ENCODE assay signal across 19 mouse cellular contexts in genomic region chr19:6534118-6534415, GRCm38 (mm10). TPM values are rescaled to one million over a fixed set of nuclear protein-coding genes. Genes with fewer than 3 reads are reported as not detected.
DNase-seq lines count a peak whose midpoint lies in the region; ATAC-seq and TF ChIP-seq lines count a peak whose summit lies in the region.
"Had no signal": no experiment of that assay in that cellular context is flagged by ENCODE, and none has a peak within 500 bp of the region (broad histone marks: within the 10 kb centered on the region; RNA-seq: fewer than 3 reads in every experiment).

No protein-coding gene starts in this region.

- H3K4me2 ChIP-seq in hindbrain, embryonic 12.5 days (replicated peaks) = no peak overlapping the region
- H3K4me2 ChIP-seq in midbrain, postnatal 0 days (ENCODE audit: low read depth, low read length, poor library complexity, severe bottlenecking) = no peak overlapping the region
- H3K4me2 ChIP-seq: embryonic facial prominence, embryonic 13.5 days; liver, embryonic 13.5 days had no signal

- TF ChIP-seq CTCF in cerebellum, adult 2 months (IDR thresholded peaks at IDR 0.05; ENCODE audit: borderline replicate concordance, insufficient read depth, low read depth, low read length) = no peak
- TF ChIP-seq CTCF in layer of hippocampus, adult 2 months (conservative IDR thresholded peaks at IDR 0.05) = no peak
- no peak for TF ChIP-seq CTCF in midbrain, postnatal 0 days (IDR thresholded peaks at IDR 0.05)

- H3K4me3 ChIP-seq in cerebellum, adult 2 months (replicated peaks; ENCODE audit: insufficient read depth, low read depth, low read length) = no peak overlapping the region
- no peak overlapping the region for H3K4me3 ChIP-seq in layer of hippocampus, adult 2 months
- no peak overlapping the region for H3K4me3 ChIP-seq in hindbrain, embryonic 12.5 days
- H3K4me3 ChIP-seq in midbrain, postnatal 0 days (ENCODE audit: low read depth, low read length) = no peak overlapping the region
- H3K4me3 ChIP-seq: embryonic facial prominence, embryonic 13.5 days; limb, embryonic 10.5 days; liver, embryonic 13.5 days; megakaryocyte, embryonic 14.5 days had no signal

- no peaks in the 10 kb centered on the region for H3K27me3 ChIP-seq in cerebellum, adult 2 months (ENCODE audit: control insufficient read depth, insufficient read depth, low read length)
- peaks cover 6% of the 10 kb centered on the region; the same call in 1 of the 2 replicates for H3K27me3 ChIP-seq in hindbrain, embryonic 12.5 days
- H3K27me3 ChIP-seq in midbrain, postnatal 0 days (ENCODE audit: insufficient read depth, low read length) = no peaks in the 10 kb centered on the region

- no peak overlapping the region for H3K9ac ChIP-seq in hindbrain, embryonic 12.5 days
- H3K9ac ChIP-seq in midbrain, postnatal 0 days (replicated peaks; ENCODE audit: low read length, poor library complexity, severe bottlenecking) = no peak overlapping the region
- H3K9ac ChIP-seq: embryonic facial prominence, embryonic 13.5 days; liver, embryonic 13.5 days had no signal

- 61% methylated on average over 5 of the region's 5 CpGs for WGBS in cerebellum, adult 2 months
- 38% methylated on average over 5 of the region's 5 CpGs for WGBS in hindbrain, embryonic 12.5 days
- 37% methylated on average over 5 of the region's 5 CpGs for WGBS in midbrain, postnatal 0 days

- H3K36me3 ChIP-seq in hindbrain, embryonic 12.5 days = no peaks in the 10 kb centered on the region
- peaks cover 8% of the 10 kb centered on the region; the same call in 1 of the 2 replicates for H3K36me3 ChIP-seq in midbrain, postnatal 0 days (ENCODE audit: insufficient read depth, low read length)
- H3K36me3 ChIP-seq: embryonic facial prominence, embryonic 13.5 days; limb, embryonic 10.5 days; liver, embryonic 13.5 days had no signal

- no peaks in the 10 kb centered on the region for H3K9me3 ChIP-seq in hindbrain, embryonic 12.5 days (replicated peaks)
- H3K9me3 ChIP-seq in midbrain, postnatal 0 days (ENCODE audit: low read length) = no peaks in the 10 kb centered on the region
- H3K9me3 ChIP-seq: embryonic facial prominence, embryonic 13.5 days; limb, embryonic 10.5 days; liver, embryonic 13.5 days; megakaryocyte, embryonic 14.5 days had no signal

- peak overlapping the region; percentile 78 for H3K27ac ChIP-seq in cerebellum, adult 2 months (ENCODE audit: insufficient read depth, low read length)
- H3K27ac ChIP-seq in layer of hippocampus, adult 2 months = peak overlapping the region; percentile 80; the same call in 1 of the 2 replicates
- 0 out of 2 replicates have a peak overlapping the region, but pooled peaks have one; percentile 36 for H3K27ac ChIP-seq in hindbrain, embryonic 12.5 days
- 0 out of 2 replicates have a peak overlapping the region, but pooled peaks have one; percentile 26 for H3K27ac ChIP-seq in midbrain, postnatal 0 days (ENCODE audit: low read depth, low read length)
- H3K27ac ChIP-seq: embryonic facial prominence, embryonic 13.5 days; limb, embryonic 10.5 days; liver, embryonic 13.5 days had no signal

- no peak for DNase-seq in cerebellum, adult 2 months
- no peak for DNase-seq in cerebellum, adult 18-20 months
- no peak for DNase-seq in layer of hippocampus, adult 2 months (ENCODE audit: low spot score in 2 of 2)
- DNase-seq in layer of hippocampus, adult 11-12 months (ENCODE audit: low spot score) = no peak
- DNase-seq in midbrain, postnatal 0 days (ENCODE audit: low spot score) = no peak
- DNase-seq in thymus, postnatal 4 days = no peak
- no peak for DNase-seq in layer of hippocampus, adult 9-10 months (ENCODE audit: low spot score)
- DNase-seq: adrenal gland, postnatal 25 days; gastrocnemius, postnatal 10 days; heart, postnatal 14 days; liver, embryonic 13.5 days had no signal

- TF ChIP-seq POLR2A in cerebellum, adult 2 months (IDR thresholded peaks at IDR 0.05; ENCODE audit: borderline replicate concordance, insufficient read depth, low read length) = no peak

- H3K4me1 ChIP-seq in cerebellum, adult 2 months (ENCODE audit: control insufficient read depth, insufficient read depth, low read length) = peaks cover 87% of the 10 kb centered on the region
- peaks cover 44% of the 10 kb centered on the region for H3K4me1 ChIP-seq in hindbrain, embryonic 12.5 days
- peaks cover 10% of the 10 kb centered on the region; the same call in 1 of the 2 replicates for H3K4me1 ChIP-seq in midbrain, postnatal 0 days (ENCODE audit: insufficient read depth, low read length)

- ATAC-seq in hindbrain, embryonic 12.5 days (ENCODE audit: low FRiP score) = no peak
- ATAC-seq in midbrain, postnatal 0 days (ENCODE audit: low FRiP score) = no peak
- ATAC-seq: activated CD4-positive, CD25-positive, alpha-beta regulatory T cell, adult 4 months; intestine, postnatal 0 days; lung, postnatal 0 days had no signal

RNA-seq across cellular contexts. Expression of gene Slc22a12, which starts 8.8 kb away (rescaled TPM):
- polyA plus RNA-seq in cerebellum, adult 2 months (2012; rRNA removed) = 0.15 and 0.24 TPM in 2 replicates
- under 1 TPM; 0.20 to 0.37 TPM for total RNA-seq in layer of hippocampus, adult 2 months (2021)
- not detected in 2 replicates for polyA plus RNA-seq in hindbrain, embryonic 12.5 days (2016; fragmentation: Nextera tagmentation; extraction: Ambion mirVana)
- total RNA-seq in midbrain, postnatal 0 days (2014; rRNA removed) = 0.71 TPM in 1 of 2 replicates, not detected in the other
- 0.45 and 0.57 TPM in 2 replicates for polyA plus RNA-seq in midbrain, postnatal 0 days (2015; fragmentation: Nextera tagmentation; extraction: Ambion mirVana)
- total RNA-seq: adrenal gland, postnatal 25 days; gastrocnemius, postnatal 10 days; heart, postnatal 14 days; left cerebral cortex, adult 18-20 months had no signal
- polyA plus RNA-seq: activated CD4-positive, CD25-positive, alpha-beta regulatory T cell, adult 4 months; embryonic facial prominence, embryonic 13.5 days; intestine, postnatal 0 days; limb, embryonic 10.5 days; liver, embryonic 13.5 days had no signal

Comparison
In these comparisons a context has a peak if more than half of its experiments do, and no peak if none do; other contexts are left out.
1. H3K27ac ChIP-seq: peak in every context shown above with its lines; median percentile 80 in layer of hippocampus, adult 2 months; 78 in cerebellum, adult 2 months; 36 in hindbrain, embryonic 12.5 days; 26 in midbrain, postnatal 0 days.